Mouse (Mus musculus) MEL (cell line): ENCODE data around the gene Gm49393.
"Not testable (repeated sequence)": the region's sequence is repeated elsewhere in the genome, so short reads cannot be mapped to it uniquely, and the experiment has no call there.

ENCODE experiments used
- CTCF ChIP-seq, 3 experiments: IDR thresholded peaks in 2 of 3; conservative IDR thresholded peaks in 1 of 3; 2 replicates each; pipeline ENCODE4 v1.5.1; 2011 to 2012; ENCODE audit warnings: low read length in 3 of 3, low read depth in 2 of 3, mild to moderate bottlenecking in 2 of 3, improper control_type of control experiment in 1 of 3, inconsistent platforms in 1 of 3, mixed read lengths in 1 of 3, moderate library complexity in 1 of 3; ENCODE audit not compliant: control insufficient read depth in 1 of 3, insufficient read depth in 1 of 3, poor library complexity in 1 of 3, severe bottlenecking in 1 of 3
- MAZ ChIP-seq: IDR thresholded peaks from 2 replicates; pipeline ENCODE4 v1.6.1; 2012; ENCODE audit warnings: low read depth, mild to moderate bottlenecking, inconsistent platforms, low read length, improper control_type of control experiment
- NRF1 ChIP-seq: IDR thresholded peaks from 2 replicates; pipeline ENCODE4 v1.6.1; 2014; ENCODE audit warnings: low read depth, mild to moderate bottlenecking, inconsistent platforms, low read length, improper control_type of control experiment, moderate library complexity; ENCODE audit not compliant: poor library complexity, insufficient read depth, severe bottlenecking
- POLR2A ChIP-seq, 2 experiments: IDR thresholded peaks; 2 replicates each; pipeline ENCODE4 v1.6.1; 2011 to 2012; ENCODE audit warnings: low read length in 2 of 2, mild to moderate bottlenecking in 2 of 2, control low read depth in 1 of 2, improper control_type of control experiment in 1 of 2, low read depth in 1 of 2, moderate library complexity in 1 of 2; ENCODE audit not compliant: control insufficient read depth in 1 of 2, insufficient read depth in 1 of 2, poor library complexity in 1 of 2
- UBTF ChIP-seq: IDR thresholded peaks from 2 replicates; pipeline ENCODE4 v1.6.1; 2012; ENCODE audit warnings: low read depth, mild to moderate bottlenecking, inconsistent platforms, low read length, improper control_type of control experiment, moderate library complexity, borderline replicate concordance; ENCODE audit not compliant: insufficient read depth

GRCm38 (mm10) chr13:60941884-60942283 is 6.5 kb upstream of the Gm49393 start, which contains the start of gene Tpbpa:
- not testable (repeated sequence) for TF ChIP-seq CTCF (IDR thresholded peaks at IDR 0.05 in 2 of 3, conservative IDR thresholded peaks at IDR 0.05 in 1 of 3; ENCODE audit: control insufficient read depth in 1 of 3, insufficient read depth in 1 of 3, low read depth in 2 of 3, low read length in 3 of 3, poor library complexity in 1 of 3, severe bottlenecking in 1 of 3); MAZ; POLR2A (IDR thresholded peaks at IDR 0.05; ENCODE audit: control insufficient read depth in 1 of 2, insufficient read depth in 1 of 2, low read depth in 1 of 2, low read length in 2 of 2, poor library complexity in 1 of 2); UBTF; NRF1
